Mouse (Mus musculus): ENCODE data around the gene Bcl7a.

DNA sequence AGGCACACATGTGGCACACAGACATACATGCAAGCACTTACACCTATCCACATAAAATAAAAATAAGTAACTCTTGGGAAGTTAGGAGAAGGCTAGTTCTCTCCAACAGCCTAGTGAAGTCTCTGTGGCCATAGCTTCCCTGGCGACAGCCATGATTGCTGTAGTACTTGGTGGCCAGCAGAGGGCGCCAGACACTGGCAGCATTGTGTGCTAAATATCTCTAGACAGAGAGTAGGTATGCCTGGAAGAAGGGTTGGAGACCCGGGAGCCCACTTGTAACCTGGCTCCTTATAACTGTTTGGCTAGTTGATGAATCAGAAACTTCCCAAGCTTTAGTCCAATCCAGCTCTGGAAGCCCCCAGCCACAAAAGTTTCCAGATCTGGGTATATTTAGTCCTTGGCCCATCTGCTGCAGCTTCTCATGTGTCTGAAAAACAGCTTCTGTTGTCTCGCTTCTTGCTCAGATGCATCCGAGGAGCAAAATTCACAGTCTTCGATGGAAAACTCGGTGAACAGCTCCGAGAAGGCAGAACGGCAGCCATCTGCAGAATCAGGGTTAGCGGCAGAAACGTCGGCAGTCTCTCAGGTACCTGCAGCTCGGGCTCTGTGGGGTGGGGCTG, 25.3 kb downstream of the Bcl7a start:
- TF ChIP-seq POLR2A (IDR thresholded peaks at IDR 0.05; ENCODE audit: borderline replicate concordance, insufficient read depth, low read length): no peak
- peak; percentile 86 for TF ChIP-seq CTCF (IDR thresholded peaks at IDR 0.05; ENCODE audit: borderline replicate concordance, insufficient read depth, low read depth, low read length)

All from cerebellum, adult 2 months (tissue).